ENCODE assay signal across 9 mouse cellular contexts in genomic region chr11:115714491-115714890, GRCm38 (mm10). TPM values are rescaled to one million over a fixed set of nuclear protein-coding genes. Genes with fewer than 3 reads are reported as not detected.
DNase-seq lines count a peak whose midpoint lies in the region; ATAC-seq and TF ChIP-seq lines count a peak whose summit lies in the region.
"Had no signal": no experiment of that assay in that cellular context is flagged by ENCODE, and none has a peak within 500 bp of the region (broad histone marks: within the 10 kb centered on the region; RNA-seq: fewer than 3 reads in every experiment).

No protein-coding gene starts in this region.

- no peaks in the 10 kb centered on the region for H3K36me3 ChIP-seq in intestine, embryonic 15.5 days

- 7% methylated on average over 7 of the region's 7 CpGs for WGBS in intestine, embryonic 15.5 days

- no peak overlapping the region for H3K4me3 ChIP-seq in left cerebral cortex, adult 2 months
- no peak overlapping the region for H3K4me3 ChIP-seq in intestine, embryonic 15.5 days (replicated peaks)
- H3K4me3 ChIP-seq: megakaryocyte, embryonic 14.5 days had no signal

- intact Hi-C loops in left cerebral cortex, adult 2 months (cut with DNase I) = loop anchor here (1.0 to 10.0 kb wide), 2 partner anchors 67 to 230 kb away; no protein-coding TSS in a partner anchor
- intact Hi-C loops in left cerebral cortex, postnatal 10 days (cut with DNase I) = loop anchor here (2.0 kb wide), 1 partner anchor 68 kb away; no protein-coding TSS in a partner anchor

- H3K9ac ChIP-seq in intestine, embryonic 15.5 days = no peak overlapping the region

- no peak for ATAC-seq in CD4-positive, CD25-positive, alpha-beta regulatory T cell, adult 4 months
- ATAC-seq in intestine, embryonic 15.5 days = no peak

- H3K4me2 ChIP-seq in intestine, embryonic 15.5 days (replicated peaks) = 0 out of 2 replicates have a peak overlapping the region, but pooled peaks have one; percentile 24

- no peaks in the 10 kb centered on the region for H3K27me3 ChIP-seq in intestine, embryonic 15.5 days (replicated peaks)
- H3K27me3 ChIP-seq: megakaryocyte, embryonic 14.5 days had no signal

- 0 out of 2 replicates have a peak, but pooled peaks cover 2% of the 10 kb centered on the region for H3K4me1 ChIP-seq in intestine, embryonic 15.5 days (replicated peaks)

- no peaks in the 10 kb centered on the region for H3K9me3 ChIP-seq in intestine, embryonic 15.5 days
- H3K9me3 ChIP-seq: megakaryocyte, embryonic 14.5 days had no signal

- DNase-seq in CD4-positive, CD25-positive, alpha-beta regulatory T cell, adult 2 months (ENCODE audit: low read depth, low spot score) = peak; percentile 79
- peak; percentile 43 to 56 for DNase-seq in left cerebral cortex, adult 2 months (ENCODE audit: extremely low spot score in 1 of 2, low spot score in 2 of 2)
- DNase-seq in left cerebral cortex, postnatal 10 days (ENCODE audit: extremely low spot score in 1 of 2, low spot score in 2 of 2) = no peak
- peak; percentile 73 for DNase-seq in cerebellum, adult 11-12 months
- DNase-seq in lung, postnatal 14 days = peak; percentile 68
- DNase-seq in thymus, adult 18-20 months = peak; percentile 32 to 58

- H3K27ac ChIP-seq in left cerebral cortex, adult 2 months = no peak overlapping the region
- H3K27ac ChIP-seq in intestine, embryonic 15.5 days = no peak overlapping the region

- peak; percentile 70 for TF ChIP-seq CTCF in left cerebral cortex, adult 2 months (IDR thresholded peaks at IDR 0.05)

RNA-seq across cellular contexts. Expression of gene Grb2, which starts 6.1 kb away (rescaled TPM):
- polyA plus RNA-seq in CD4-positive, CD25-positive, alpha-beta regulatory T cell, adult 4 months (2017; shearing (Covaris generic)) = 10 to 100 TPM; 28.8 to 30.9 TPM
- 100 to 1,000 TPM; 186 to 196 TPM for total RNA-seq in left cerebral cortex, adult 2 months (2021)
- total RNA-seq in left cerebral cortex, postnatal 10 days (2021) = 100 to 1,000 TPM; 183 to 193 TPM
- 79.3 and 79.4 TPM in 2 replicates for polyA plus RNA-seq in intestine, embryonic 15.5 days (2015; fragmentation: Nextera tagmentation; extraction: Ambion mirVana)

RNA-seq across cellular contexts. Expression of gene Tmem94, which starts 50.7 kb away (rescaled TPM):
- polyA plus RNA-seq in CD4-positive, CD25-positive, alpha-beta regulatory T cell, adult 4 months (2017; shearing (Covaris generic)) = 10 to 100 TPM in 1 of 2 experiments, 1 to 10 TPM in 1; 8.5 to 17.5 TPM
- total RNA-seq in left cerebral cortex, adult 2 months (2021) = 10 to 100 TPM; 62.3 to 62.7 TPM
- 10 to 100 TPM; 37.7 to 40.0 TPM for total RNA-seq in left cerebral cortex, postnatal 10 days (2021)
- polyA plus RNA-seq in intestine, embryonic 15.5 days (2015; fragmentation: Nextera tagmentation; extraction: Ambion mirVana) = 18.6 and 20.8 TPM in 2 replicates

Comparison
In these comparisons a context has a peak if more than half of its experiments do, and no peak if none do; other contexts are left out.
1. DNase-seq: peak in CD4-positive, CD25-positive, alpha-beta regulatory T cell, adult 2 months (single experiment), left cerebral cortex, adult 2 months (2 of 2), cerebellum, adult 11-12 months (single experiment), lung, postnatal 14 days (single experiment) and thymus, adult 18-20 months (2 of 2); none in left cerebral cortex, postnatal 10 days (0 of 2).